Mouse (Mus musculus): ENCODE data around the gene Gfm2. TPM values are rescaled to one million over a fixed set of nuclear protein-coding genes. Genes with fewer than 3 reads are reported as not detected.
A peak's percentile ranks its signal among the peaks of the same experiment; 100 is the strongest.
"Not testable (repeated sequence)": the region's sequence is repeated elsewhere in the genome, so short reads cannot be mapped to it uniquely, and the experiment has no call there.

The Gfm2 gene
- polyA plus RNA-seq (2017; shearing (Covaris generic)), result 10 to 100 TPM; 32.8 to 50.8 (median 46.4) TPM

GRCm38 (mm10) chr13:97137466-97138400 lies at the start of gene Gfm2, which contains the start of gene Nsa2:
Gene Gfm2 (plus strand): TSS chr13:97137937.
Gene Nsa2 (minus strand): TSS chr13:97137937.
- ATAC-seq, result peak; percentile 97

- ATAC-seq, result no peak
Measured at GRCm38 (mm10) chr13:97088183-97088582, 49.6 kb upstream of the Gfm2 start.

DNA sequence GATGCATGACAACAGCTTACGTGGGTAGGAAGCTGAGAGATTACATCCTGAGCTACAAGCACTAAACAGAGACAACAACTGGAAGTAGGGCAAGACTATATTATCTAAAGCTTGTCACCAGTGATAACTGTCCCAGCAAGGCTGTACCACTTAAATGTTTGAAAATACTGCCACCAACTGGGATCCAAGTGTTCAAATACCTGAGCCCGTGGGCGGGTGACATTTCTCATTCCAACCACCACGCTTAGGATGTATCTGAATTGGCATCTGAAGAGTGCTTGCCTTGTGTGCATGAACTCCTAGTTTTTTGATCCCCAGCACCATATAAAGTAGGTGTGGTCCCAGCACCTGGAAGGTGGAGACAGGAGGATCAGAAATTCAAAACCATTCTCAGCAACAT lies 42.0 kb upstream of the Gfm2 start:
- ATAC-seq, result no peak

DNA sequence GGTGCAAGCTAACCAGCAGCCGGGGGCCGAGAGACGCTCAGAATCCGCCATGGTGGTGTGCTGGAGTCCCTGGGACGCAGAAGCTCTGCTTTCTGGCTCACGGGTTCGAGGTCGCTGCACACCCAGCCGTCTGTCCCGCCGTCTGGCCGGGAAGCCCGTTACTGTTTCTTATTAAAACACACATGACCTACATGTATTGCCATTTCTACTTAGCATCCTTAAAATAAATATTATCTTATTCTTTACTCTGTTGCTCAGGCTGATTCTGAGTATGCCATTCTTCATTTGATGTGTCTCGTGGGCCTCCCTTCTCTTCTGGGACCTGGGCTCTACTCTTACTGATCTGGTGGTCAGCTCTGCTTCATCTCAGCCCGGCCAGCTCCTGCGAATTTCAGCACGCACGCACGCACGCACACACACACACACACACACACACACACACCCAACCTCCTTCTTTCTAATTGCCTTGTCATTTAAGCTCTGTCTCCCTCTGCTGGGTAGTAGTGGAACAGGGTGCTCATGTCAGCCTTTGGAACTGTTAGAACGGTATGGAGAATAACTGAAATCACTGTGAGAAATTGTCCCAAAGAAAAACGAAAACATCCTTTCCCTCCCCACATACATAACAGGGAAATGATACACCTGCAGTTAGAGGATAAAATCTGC lies 38.4 kb upstream of the Gfm2 start, which contains the start of gene Gm6169:
Gene Gm6169 (minus strand): TSS at position 51 of the 666 bp plus-strand sequence.
- ATAC-seq, result no peak

GRCm38 (mm10) chr13:97104996-97105395 lies 32.7 kb upstream of the Gfm2 start:
- ATAC-seq, result no peak

GRCm38 (mm10) chr13:97107721-97108120 lies 30.0 kb upstream of the Gfm2 start:
- not testable (repeated sequence) for ATAC-seq

GRCm38 (mm10) chr13:97109046-97109445 lies 28.7 kb upstream of the Gfm2 start:
- ATAC-seq, result no peak

GRCm38 (mm10) chr13:97121341-97121740 lies 16.4 kb upstream of the Gfm2 start:
- ATAC-seq, result no peak

GRCm38 (mm10) chr13:97129654-97130053 lies 8.1 kb upstream of the Gfm2 start:
- not testable (repeated sequence) for ATAC-seq

- not testable (repeated sequence) for ATAC-seq
Measured at GRCm38 (mm10) chr13:97130413-97130812, 7.3 kb upstream of the Gfm2 start.

- ATAC-seq, result not testable (repeated sequence)
Measured at GRCm38 (mm10) chr13:97138404-97138931, 731 bp downstream of the Gfm2 start.

GRCm38 (mm10) chr13:97142321-97142720 lies 4.6 kb downstream of the Gfm2 start:
- no peak for ATAC-seq

- peak; percentile 89 for ATAC-seq
Measured at GRCm38 (mm10) chr13:97145834-97146233, 8.1 kb downstream of the Gfm2 start.

DNA sequence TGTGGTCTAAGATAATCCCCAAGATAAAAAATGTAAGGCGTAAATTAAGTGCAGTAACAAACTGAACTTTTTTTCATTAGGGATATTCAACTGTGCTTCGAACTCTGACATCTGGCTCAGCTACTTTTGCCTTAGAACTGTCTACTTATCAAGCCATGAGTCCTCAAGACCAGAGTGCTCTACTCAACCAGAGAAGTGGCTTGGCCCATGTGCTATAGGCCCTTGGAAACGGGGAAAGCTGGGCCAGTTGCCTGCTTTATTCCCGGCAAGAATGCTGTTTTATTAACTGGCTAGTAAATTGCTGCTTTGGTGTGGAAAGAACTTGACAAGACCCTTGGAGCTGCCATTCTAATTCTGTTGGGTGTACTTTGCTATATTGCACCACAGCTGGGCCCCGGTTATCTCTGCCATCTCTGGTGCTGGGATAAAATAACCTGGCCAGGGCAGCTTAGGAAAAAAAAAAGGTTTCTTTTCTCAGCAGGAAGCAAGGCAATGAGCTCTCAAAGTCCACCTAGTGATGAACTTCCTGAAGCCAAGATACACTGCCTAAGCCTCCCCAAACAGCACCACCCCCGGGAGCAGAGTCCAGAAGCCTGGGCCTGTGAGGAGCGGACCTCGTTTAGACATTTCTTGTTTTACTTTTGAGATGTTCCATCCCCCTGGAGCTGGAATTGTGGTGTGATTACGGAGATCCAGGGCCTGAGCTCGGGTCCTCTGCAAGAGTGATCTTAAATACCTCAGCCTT lies 38.0 kb downstream of the Gfm2 start:
- ATAC-seq, result no peak

GRCm38 (mm10) chr13:97176731-97177130 lies 39.0 kb downstream of the Gfm2 start:
- ATAC-seq, result no peak

- ATAC-seq, result no peak
Measured at GRCm38 (mm10) chr13:97178943-97179342, 41.2 kb downstream of the Gfm2 start.

- ATAC-seq, result no peak
Measured at GRCm38 (mm10) chr13:97180113-97180828, 42.5 kb downstream of the Gfm2 start.

DNA sequence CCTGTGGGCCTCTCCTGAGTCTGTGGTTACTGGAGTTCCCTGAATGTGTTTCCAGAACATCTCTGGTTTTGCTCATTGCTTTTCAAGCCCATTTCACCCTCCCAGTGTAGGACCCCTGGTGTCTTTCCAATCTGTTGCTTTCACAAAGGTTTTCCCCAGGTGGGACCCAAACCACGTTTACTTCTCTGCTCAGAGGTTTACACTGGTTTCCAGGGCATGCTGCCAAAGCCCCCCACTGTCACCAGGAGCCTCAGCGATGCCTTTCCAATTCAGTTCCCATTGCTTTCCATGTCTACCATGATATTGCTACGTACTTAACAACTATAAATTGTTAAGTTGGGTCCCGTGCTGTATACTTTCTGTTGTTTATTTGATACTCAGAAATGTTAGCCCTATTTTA lies 45.1 kb downstream of the Gfm2 start:
- no peak for ATAC-seq

GRCm38 (mm10) chr13:97184168-97184567 lies 46.4 kb downstream of the Gfm2 start:
- ATAC-seq, result no peak

DNA sequence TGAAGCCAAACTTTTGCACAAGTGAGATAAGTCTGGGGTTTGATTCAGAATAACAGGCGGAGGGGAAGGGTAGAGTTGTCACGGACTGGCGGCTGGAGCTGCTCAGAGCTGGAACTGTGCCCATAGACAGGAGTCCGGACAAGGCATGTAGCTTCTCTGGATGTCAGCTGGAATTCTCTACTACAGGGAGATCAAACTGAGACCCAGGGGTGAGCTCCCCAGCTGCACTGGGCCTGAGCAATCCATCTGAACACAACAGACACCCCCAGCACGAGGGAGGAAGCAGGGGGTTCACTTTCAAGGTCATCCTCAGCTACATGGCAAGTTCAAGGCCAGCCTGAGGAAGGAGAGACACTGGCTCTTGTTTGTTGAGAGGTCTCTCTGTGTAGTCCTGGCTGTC lies 46.9 kb downstream of the Gfm2 start:
- ATAC-seq, result no peak

GRCm38 (mm10) chr13:97186346-97186745 lies 48.6 kb downstream of the Gfm2 start:
- no peak for ATAC-seq

DNA sequence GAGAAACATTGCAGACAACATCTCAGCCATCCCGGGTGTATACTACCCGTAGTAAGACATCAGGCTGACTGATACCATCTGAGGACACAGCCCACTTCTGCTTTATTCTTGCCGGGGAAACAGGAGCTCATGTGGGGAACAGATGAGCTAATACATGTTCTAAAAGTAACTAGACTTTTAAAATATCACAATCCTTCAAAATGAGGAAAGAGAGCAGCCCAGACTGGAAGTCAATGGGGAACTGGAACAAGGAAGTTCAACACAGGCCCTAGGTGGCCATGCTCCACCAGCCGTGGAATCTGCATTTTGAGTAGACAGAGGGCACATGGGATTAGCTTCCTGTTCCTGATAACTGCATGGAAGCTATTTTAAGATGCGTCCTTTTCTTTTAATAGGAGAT lies 50.0 kb downstream of the Gfm2 start:
- no peak for ATAC-seq
